Mouse (Mus musculus) urinary bladder, postnatal 14 days (tissue): ENCODE results near the gene Amh.

ENCODE experiments used
- DNase-seq: peaks from one replicate; pipeline ENCODE4 v3.0.0; 2021; ENCODE audit warnings: low spot score

Amh gene

GRCm38 (mm10) chr10:80856908-80857307 lies 51.9 kb downstream of the Amh start:
- DNase-seq: no peak
